Mouse (Mus musculus) hindbrain, embryonic 16.5 days (tissue): ENCODE data around the gene Nufip2. TPM values are rescaled to one million over a fixed set of nuclear protein-coding genes. Genes with fewer than 3 reads are reported as not detected.
"Not testable (repeated sequence)": the region's sequence is repeated elsewhere in the genome, so short reads cannot be mapped to it uniquely, and the experiment has no call there.

Experiments
- ATAC-seq: fragments of 200-750 bp; cut with Nextera tagmentation; 2 replicates; pipeline ENCODE4 v1.8.0; 2017; ENCODE audit warnings: moderate TSS enrichment, moderate library complexity
- H3K27ac ChIP-seq: fragments of 300-500 bp; sonication (generic); 2 replicates; pipeline ENCODE4 v1.5.1; 2014; ENCODE audit warnings: low read depth, mild to moderate bottlenecking, control low read depth, low read length, moderate library complexity
- H3K27me3 ChIP-seq: fragments of 300-500 bp; sonication (generic); replicated peaks from 2 replicates; pipeline ENCODE4 v1.6.1; 2014; ENCODE audit warnings: low read length; ENCODE audit not compliant: control insufficient read depth, insufficient read depth
- H3K36me3 ChIP-seq: fragments of 300-500 bp; sonication (generic); 2 replicates; pipeline ENCODE4 v1.6.1; 2014; ENCODE audit warnings: mild to moderate bottlenecking, low read length, moderate library complexity, mixed read lengths; ENCODE audit not compliant: control insufficient read depth, insufficient read depth
- H3K4me1 ChIP-seq: fragments of 300-500 bp; sonication (generic); 2 replicates; pipeline ENCODE4 v1.6.1; 2014; ENCODE audit warnings: low read depth, low read length; ENCODE audit not compliant: control insufficient read depth, insufficient read depth
- H3K4me2 ChIP-seq: fragments of 300-500 bp; sonication (generic); 2 replicates; pipeline ENCODE4 v1.6.1; 2014; ENCODE audit warnings: mild to moderate bottlenecking, low read length, control low read depth, moderate library complexity
- H3K4me3 ChIP-seq: fragments of 300-500 bp; sonication (generic); 2 replicates; pipeline ENCODE4 v1.5.1; 2014; ENCODE audit warnings: mild to moderate bottlenecking, low read length, control low read depth, moderate library complexity
- H3K9ac ChIP-seq: fragments of 300-500 bp; sonication (generic); 2 replicates; pipeline ENCODE4 v1.6.1; 2014; ENCODE audit warnings: low read depth, mild to moderate bottlenecking, control low read depth, low read length, moderate library complexity
- H3K9me3 ChIP-seq: fragments of 300-500 bp; sonication (generic); 2 replicates; pipeline ENCODE4 v1.6.1; 2014; ENCODE audit warnings: mild to moderate bottlenecking, low read length, moderate library complexity; ENCODE audit not compliant: control insufficient read depth
- WGBS: fragments of 180-500 bp; shearing (Covaris S2); extraction: QIAGEN DNeasy Blood & Tissue Kit; methylation state at CpG from one replicate; pipeline ENCODE4 v1.1.7; 2014; 5-methylcytosine and 5-hydroxymethylcytosine counted together
- polyA plus RNA-seq: library from polyadenylated mRNA; unstranded; fragments of >200 nt; fragmentation: Nextera tagmentation; extraction: Ambion mirVana; gene quantifications from 2 replicates; pipeline ENCODE4 v1.2.1, GENCODE M21; 2015

Gene Nufip2
- polyA plus RNA-seq, 1 experiment from 2014 or later: 3.2 TPM

- H3K27ac ChIP-seq, H3K4me3 ChIP-seq, H3K9me3 ChIP-seq, H3K27me3 ChIP-seq, H3K36me3 ChIP-seq, ATAC-seq, H3K4me1 ChIP-seq, H3K4me2 ChIP-seq, H3K9ac ChIP-seq: not testable (repeated sequence)
- WGBS: 76% methylated on average over 5 of the region's 5 CpGs
Measured at GRCm38 (mm10) chr11:77665384-77665783, 20.6 kb upstream of the Nufip2 start.

DNA sequence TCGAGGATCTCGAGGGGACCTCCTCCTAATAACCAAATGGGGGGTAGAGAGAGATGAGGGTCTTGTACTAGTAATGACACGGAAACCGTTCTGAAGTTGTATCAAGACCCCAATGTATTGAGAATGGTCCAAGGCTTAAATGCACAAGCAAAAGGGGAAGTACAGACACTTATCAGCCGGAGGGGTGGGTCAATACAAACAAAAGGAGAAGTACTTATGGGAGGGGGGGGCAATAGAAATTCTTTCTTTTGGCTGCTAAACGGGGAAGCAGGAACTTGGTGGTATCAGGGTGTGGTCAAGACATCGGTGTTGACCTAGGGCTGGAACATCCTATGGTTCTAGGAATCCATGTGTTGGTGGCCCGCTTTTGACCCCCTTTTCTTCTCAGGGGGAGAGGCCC, 19.2 kb upstream of the Nufip2 start:
- not testable (repeated sequence) for ATAC-seq, H3K9me3 ChIP-seq, H3K27ac ChIP-seq, H3K4me3 ChIP-seq, H3K9ac ChIP-seq, H3K36me3 ChIP-seq, H3K4me2 ChIP-seq, H3K27me3 ChIP-seq, H3K4me1 ChIP-seq
- WGBS: 93% methylated on average over 8 of the region's 8 CpGs

GRCm38 (mm10) chr11:77672746-77673145, 13.2 kb upstream of the Nufip2 start:
- Histone ChIP-seq H3K4me1 (no peaks in the 10 kb centered on the region), H3K4me3 (no peak overlapping the region), H3K9ac (no peak overlapping the region), H3K36me3 (no peaks in the 10 kb centered on the region), H3K27me3 (no peaks in the 10 kb centered on the region), H3K27ac (no peak overlapping the region), H3K9me3 (no peaks in the 10 kb centered on the region), H3K4me2 (no peak overlapping the region)
- ATAC-seq: no peak
- 98% methylated on average over 2 of the region's 2 CpGs for WGBS

- Histone ChIP-seq H3K36me3 (no peaks in the 10 kb centered on the region), H3K4me2 (no peak overlapping the region)
Measured at GRCm38 (mm10) chr11:77673428-77673991, 12.4 kb upstream of the Nufip2 start.

GRCm38 (mm10) chr11:77680018-77680417, 5.9 kb upstream of the Nufip2 start:
- H3K4me1 ChIP-seq: no peaks in the 10 kb centered on the region; the same call in 1 of the 2 replicates
- no peak overlapping the region for H3K27ac ChIP-seq
- H3K36me3 ChIP-seq: no peaks in the 10 kb centered on the region
- no peaks in the 10 kb centered on the region for H3K9me3 ChIP-seq
- H3K4me3 ChIP-seq: no peak overlapping the region
- no peak overlapping the region for H3K9ac ChIP-seq
- H3K27me3 ChIP-seq: no peaks in the 10 kb centered on the region
- ATAC-seq: no peak
- H3K4me2 ChIP-seq: no peak overlapping the region
- WGBS: 4% methylated on average over 2 of the region's 2 CpGs

More at GRCm38 (mm10) chr11:77673428-77673991, 12.4 kb upstream of the Nufip2 start:
- Histone ChIP-seq H3K27ac (no peak overlapping the region), H3K9me3 (no peaks in the 10 kb centered on the region), H3K9ac (no peak overlapping the region), H3K4me1 (no peaks in the 10 kb centered on the region), H3K27me3 (no peaks in the 10 kb centered on the region), H3K4me3 (no peak overlapping the region)
- WGBS: 60% methylated on average over 4 of the region's 4 CpGs
- no peak for ATAC-seq

GRCm38 (mm10) chr11:77684896-77685295, 1.1 kb upstream of the Nufip2 start:
- no peaks in the 10 kb centered on the region for H3K9me3 ChIP-seq
- peaks cover 6% of the 10 kb centered on the region for H3K4me1 ChIP-seq
- H3K4me3 ChIP-seq: no peak overlapping the region
- no peaks in the 10 kb centered on the region for H3K36me3 ChIP-seq
- 79% methylated on average over 2 of the region's 2 CpGs for WGBS
- no peak overlapping the region for H3K9ac ChIP-seq
- H3K27me3 ChIP-seq: no peaks in the 10 kb centered on the region
- no peak for ATAC-seq
- no peak overlapping the region; the same call in 1 of the 2 replicates for H3K4me2 ChIP-seq
- no peak overlapping the region for H3K27ac ChIP-seq

GRCm38 (mm10) chr11:77686346-77686840, 438 bp downstream of the Nufip2 start:
- Histone ChIP-seq H3K27ac (peak overlapping the region; percentile 97), H3K4me3 (peak overlapping the region; percentile 97), H3K27me3 (no peaks in the 10 kb centered on the region), H3K4me2 (peak overlapping the region; percentile 72), H3K9me3 (no peaks in the 10 kb centered on the region), H3K4me1 (peaks cover 6% of the 10 kb centered on the region), H3K9ac (peak overlapping the region; percentile 97), H3K36me3 (no peaks in the 10 kb centered on the region)
- ATAC-seq: peak; percentile 57
- WGBS: 0% methylated on average over 24 of the region's 30 CpGs

DNA sequence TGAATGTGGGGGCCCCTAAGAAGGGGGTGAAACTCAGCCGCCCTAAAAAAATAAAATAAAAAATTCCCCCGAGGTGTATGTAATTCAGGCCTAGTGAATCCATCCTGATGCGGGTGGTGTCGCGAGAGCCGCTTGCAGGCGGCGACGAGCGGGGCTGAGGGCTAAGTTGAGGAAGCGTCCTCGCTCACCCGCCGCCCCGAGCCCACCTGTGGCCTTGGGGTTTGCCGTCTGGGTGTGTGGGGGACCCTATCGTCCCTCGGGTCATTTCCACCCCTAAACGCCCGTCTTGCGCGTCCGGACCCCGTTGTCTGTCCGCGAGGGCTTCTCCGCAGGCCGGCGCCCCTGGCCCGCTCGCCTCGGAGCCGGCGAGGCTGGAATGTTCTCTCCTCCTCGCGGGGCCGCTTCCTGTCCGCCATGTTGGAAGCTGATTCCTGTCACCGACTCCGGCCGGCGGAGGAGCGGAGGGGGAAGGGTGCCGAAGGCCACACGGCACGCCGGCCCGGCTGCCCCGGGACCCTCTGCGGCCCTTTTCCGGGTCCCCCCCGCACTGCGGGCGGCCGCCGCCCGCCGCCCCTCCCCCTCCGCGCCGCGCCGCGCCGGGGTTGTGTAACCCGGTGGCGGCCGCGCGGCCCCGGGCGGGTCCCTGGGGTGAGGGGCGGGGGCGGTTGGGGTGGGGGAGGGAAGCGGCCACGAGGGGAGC, 1.0 kb downstream of the Nufip2 start:
- Histone ChIP-seq H3K4me2 (peak overlapping the region; percentile 72), H3K27me3 (no peaks in the 10 kb centered on the region), H3K36me3 (peaks cover 4% of the 10 kb centered on the region), H3K9me3 (no peaks in the 10 kb centered on the region), H3K9ac (peak overlapping the region; percentile 97), H3K4me3 (peak overlapping the region; percentile 97), H3K4me1 (peaks cover 6% of the 10 kb centered on the region), H3K27ac (peak overlapping the region; percentile 97)
- ATAC-seq: peak; percentile 7; the same call in 1 of the 2 replicates
- WGBS: under 1% methylated on average over 36 of the region's 76 CpGs

- Histone ChIP-seq H3K4me1 (peaks cover 6% of the 10 kb centered on the region), H3K4me2 (peak overlapping the region; percentile 72), H3K9ac (peak overlapping the region; percentile 97), H3K4me3 (peak overlapping the region; percentile 97), H3K27me3 (no peaks in the 10 kb centered on the region), H3K36me3 (peaks cover 10% of the 10 kb centered on the region), H3K9me3 (no peaks in the 10 kb centered on the region), H3K27ac (peak overlapping the region; percentile 97)
- under 1% methylated on average over 29 of the region's 40 CpGs for WGBS
- no peak for ATAC-seq
Measured at GRCm38 (mm10) chr11:77687541-77688131, 1.7 kb downstream of the Nufip2 start.
